Mouse (Mus musculus) T-helper 1 cell (primary cell): ENCODE measurements around the gene Kntc1.
"Not testable (repeated sequence)": the region's sequence is repeated elsewhere in the genome, so short reads cannot be mapped to it uniquely, and the experiment has no call there.

Source experiments
- in situ Hi-C: fragments of 300-600 bp; cut with MboI, MseI; formaldehyde crosslinking; loops from one replicate; pipeline ENCODE4 v1.15.1; 2025; ENCODE audit warnings: high pct_unique_total_duplicates

The Kntc1 gene

DNA sequence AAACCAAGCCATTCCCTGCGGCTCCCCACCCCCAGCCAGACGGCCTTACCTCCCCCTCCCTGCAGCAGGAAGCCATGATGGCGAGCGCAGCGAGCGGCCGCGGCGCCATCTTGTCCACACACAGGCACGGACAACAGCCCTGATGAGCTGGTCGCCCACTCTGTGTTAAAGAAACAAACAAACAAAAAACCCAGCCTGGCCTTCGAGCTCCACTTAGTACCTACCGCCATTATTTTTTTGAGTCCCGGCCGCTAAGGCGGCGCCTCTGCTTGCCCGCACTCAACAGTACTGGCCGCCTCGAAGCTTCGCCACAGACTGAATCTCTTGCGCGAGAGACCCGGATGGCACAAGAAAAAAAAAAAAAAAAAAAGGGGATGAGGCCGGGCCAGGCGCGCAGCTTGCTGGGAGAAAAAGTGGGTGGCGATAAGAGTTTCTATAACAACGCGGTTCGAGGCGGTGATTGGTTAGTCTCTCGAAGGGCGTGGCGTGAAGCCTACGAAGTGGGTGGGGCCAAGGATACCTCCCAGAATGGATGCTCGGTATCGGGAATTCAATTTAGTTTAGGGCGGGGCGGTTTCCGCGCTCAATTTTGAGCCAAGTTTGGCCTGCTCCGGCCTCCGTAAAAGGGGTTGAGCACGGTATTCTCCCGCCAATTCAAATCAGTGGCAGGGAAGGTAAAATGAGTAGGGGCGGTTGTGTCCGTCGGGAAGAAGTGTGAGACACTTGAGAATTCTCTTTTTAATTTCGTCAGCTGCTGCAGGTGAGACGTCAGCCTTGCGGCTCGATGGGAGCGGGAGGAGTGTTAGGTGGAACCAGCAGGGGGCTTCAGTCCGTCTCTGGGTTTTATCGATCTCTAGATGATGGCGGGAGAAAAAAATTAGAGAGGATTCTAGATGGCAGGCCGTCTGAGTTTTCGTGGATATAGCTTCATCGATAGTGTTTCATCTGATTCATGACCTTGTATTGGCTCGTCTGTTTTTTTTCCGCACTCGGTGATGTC lies at the start of gene Kntc1, which contains the start of gene Rsrc2:
Gene Kntc1, plus strand, starts transcription at position 652 of the 1,000 bp plus-strand sequence.
Gene Rsrc2, minus strand, starts transcription at position 350 of the 1,000 bp plus-strand sequence.
- in situ Hi-C loops = loop anchor here (10.0 to 25.0 kb wide), 2 partner anchors 655 to 1287 kb away; no protein-coding TSS in a partner anchor

DNA sequence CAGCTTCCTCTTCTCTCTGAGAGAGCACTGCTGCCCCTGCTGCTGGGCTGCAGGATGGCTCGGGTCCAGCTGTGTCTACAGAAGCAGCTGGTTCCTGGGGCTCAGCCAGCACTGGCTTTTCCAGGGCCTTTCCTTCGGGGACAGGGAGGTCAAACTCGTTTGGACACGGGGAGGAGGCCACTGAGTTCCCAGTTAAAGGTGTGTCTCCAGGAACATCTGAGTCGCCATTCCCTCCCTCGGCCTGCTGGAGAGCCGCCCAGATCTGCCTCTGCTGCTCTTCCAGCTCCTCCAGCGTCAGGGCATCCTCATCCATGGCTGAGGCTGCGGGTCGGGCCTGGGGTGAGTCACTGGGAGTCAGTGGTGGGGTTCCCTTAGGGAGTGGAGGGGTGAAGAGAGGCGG lies 48.9 kb upstream of the Kntc1 start:
- in situ Hi-C loops = loop anchor here (5.0 to 10.0 kb wide), 2 partner anchors 68 to 1594 kb away; no protein-coding TSS in a partner anchor

DNA sequence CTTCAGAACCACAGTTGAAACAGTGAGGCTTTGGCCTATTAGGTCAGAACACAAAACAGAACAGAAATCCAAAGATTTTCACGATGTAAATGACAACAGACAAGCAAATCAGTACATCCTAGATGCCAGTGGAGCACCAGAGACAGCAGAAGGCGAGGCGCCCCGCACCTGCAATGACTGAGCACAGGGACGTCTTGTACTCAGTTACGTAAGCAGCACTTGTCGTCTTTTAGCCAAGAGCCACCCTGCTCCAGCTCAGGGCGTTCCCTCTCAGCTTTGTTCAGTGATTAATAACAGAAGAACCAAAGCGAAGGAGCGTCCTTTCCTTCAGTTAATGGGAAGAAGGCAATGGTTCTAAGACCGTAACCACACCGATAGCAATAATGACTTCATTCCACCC lies 40.9 kb upstream of the Kntc1 start:
- in situ Hi-C loops = loop anchor here (10.0 kb wide), 1 partner anchor 1586 kb away; no protein-coding TSS in a partner anchor

DNA sequence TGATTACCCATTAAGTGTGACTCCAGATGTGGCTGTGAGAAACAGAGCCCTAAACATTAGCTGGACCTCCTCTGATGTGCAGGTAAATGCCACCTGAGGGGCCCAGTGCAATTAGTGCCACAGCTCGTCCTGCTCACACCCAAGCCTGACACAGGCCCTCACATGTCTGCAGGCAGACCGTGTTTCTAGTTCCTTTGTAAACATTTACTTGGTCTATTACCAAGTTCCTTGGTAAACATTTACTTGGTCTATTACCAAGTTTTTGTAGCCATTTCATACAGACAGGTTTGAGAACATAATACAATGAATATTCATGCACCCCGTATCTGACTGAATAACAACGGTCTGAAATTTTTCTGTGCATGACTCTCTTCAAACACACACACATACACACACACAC lies 39.9 kb upstream of the Kntc1 start:
- in situ Hi-C loops = loop anchor here (10.0 kb wide), 1 partner anchor 1585 kb away; no protein-coding TSS in a partner anchor

DNA sequence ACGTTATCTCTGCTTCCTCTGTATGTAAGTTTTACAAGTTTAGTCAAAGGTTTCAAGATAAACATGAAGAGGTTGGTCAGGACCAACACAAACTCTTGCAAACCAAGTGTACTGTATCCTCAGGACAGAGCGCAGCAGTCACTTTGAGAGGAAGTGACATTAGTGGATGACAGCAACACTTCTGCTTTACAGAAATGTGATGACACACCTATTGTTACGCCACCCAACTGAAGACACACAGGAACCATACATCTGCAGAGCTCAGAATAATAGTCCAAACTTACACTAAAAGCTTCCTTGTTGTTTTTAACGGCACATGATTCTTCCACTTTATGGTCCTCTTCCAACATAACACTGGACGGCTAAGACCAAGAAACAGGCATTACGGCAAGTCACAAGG lies 35.7 kb upstream of the Kntc1 start:
- in situ Hi-C loops = no loop called here

DNA sequence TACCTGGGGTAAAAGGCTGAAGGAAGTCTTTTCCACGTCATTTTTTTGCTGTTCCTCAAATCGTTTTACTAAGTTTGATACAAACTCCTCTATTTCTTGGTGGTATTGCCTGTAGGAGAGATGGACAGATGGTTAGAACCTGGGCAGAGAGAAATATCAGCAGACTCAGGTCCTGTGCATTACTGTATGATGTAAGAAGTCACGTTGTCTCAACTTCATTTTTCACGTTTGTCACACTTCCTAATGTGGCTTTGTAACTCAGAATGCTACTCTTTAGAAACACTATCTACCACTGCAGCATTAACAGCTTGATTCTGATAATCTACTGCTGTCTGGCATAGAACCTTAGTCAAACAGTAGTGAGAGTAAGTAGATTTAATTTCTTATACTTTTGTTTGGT lies 34.9 kb upstream of the Kntc1 start:
- in situ Hi-C loops = no loop called here

DNA sequence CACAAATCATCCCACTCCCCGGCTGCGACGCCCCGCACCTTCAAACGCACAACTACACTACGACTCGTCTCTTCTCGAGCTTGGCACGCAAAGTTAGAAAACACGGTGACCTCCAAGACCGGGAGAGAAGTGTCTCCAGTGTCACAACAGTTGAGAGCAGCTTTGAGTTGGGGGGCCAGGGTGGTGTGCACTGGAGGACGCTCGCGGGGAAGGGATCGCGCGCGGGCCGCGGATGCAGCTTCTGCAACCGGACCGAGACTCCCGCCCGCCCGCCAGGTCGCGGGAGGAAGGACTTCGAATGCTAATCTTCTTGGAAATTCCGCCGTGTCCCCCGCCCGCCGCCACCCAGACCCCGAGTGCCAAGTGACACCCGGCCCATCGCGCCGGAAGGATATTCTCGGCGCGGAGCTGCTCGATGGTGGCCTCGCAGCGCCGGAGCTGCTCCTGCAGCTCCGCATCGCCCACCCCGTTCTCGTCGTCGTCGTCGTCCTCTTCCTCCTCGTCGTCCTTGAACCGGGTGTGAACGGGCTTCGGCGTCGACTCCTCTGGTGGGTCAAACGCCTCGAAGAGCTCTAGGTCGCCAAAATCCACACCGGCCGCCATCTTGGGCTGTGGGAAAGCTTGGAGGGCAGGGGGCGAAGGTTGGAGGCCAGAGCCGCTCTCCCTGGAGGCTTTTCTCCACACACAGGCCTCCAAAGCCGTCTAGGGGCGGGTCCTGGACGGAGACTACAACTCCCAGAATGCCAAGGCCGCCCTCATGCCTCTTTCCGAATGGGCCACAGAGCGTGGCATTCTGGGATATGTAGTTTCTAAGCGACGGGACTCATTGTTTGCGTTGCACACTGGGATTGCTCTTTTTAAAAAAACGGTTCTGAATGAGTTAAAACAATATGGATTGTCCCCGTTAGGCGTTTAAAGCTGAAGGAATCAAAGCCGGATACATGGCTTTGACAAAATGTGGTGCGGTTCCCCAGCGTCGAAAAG lies 28.9 kb upstream of the Kntc1 start, which contains the start of gene Zcchc8:
Gene Zcchc8, minus strand, starts transcription at position 773 of the 984 bp plus-strand sequence.
- in situ Hi-C loops = no loop called here

DNA sequence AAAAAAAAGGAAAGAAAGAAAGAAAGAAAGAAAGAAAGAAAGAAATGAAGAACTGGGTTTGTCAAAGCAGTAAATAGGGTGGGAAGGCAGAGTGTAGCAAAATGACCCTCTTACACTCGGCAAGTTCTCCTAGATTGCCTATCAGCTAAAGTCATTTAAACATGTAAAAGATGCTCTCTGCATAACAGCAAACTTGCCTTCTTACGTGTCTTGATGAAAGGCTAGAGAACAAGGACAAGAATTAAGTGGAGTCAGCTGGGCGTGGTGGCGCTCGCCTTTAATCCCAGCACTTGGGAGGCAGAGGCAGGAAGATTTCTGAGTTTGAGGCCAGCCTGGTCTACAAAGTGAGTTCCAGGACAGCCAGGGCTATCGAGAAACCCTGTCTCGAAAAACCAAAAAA lies 25.7 kb upstream of the Kntc1 start:
- in situ Hi-C loops = not testable (repeated sequence)

DNA sequence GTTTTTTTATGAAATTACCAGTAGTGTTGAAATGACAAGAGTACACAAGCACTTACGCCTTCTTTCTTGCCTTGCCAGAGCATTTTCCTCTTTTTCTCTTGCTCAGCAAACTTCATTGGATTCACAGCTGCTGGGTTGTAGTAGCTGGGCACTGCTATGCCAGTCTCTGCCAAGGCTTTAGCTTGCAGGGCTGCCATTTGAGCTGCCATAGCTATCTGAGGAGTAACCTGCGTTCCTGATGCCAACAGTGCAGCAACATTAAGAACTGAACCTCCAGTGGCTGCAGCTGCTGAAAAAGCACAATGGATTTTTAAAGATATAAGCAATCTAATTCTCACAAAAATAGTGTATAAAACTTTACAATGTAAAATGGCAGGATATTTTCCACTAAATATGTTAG lies 18.5 kb upstream of the Kntc1 start:
- in situ Hi-C loops = loop anchor here (25.0 kb wide), 1 partner anchor 1269 kb away; no protein-coding TSS in a partner anchor

DNA sequence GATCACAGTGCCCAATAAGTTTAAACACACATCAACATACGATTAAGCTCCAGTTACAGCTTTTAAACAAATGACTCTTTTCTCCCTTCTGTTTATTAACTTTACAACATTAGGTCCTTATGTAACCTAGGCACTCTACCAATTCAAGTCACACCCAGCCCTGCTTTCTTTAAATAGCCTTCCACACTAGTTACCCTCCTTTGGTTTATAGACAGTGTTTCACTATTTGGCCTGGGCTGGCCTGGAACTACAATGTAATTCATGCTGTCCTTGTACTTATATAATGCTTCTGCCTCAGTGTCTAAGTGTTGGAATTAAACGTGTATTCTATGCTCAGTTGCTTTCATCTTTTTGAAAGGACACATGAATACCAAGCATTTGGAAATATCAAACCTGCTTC lies 5.2 kb upstream of the Kntc1 start:
- in situ Hi-C loops = loop anchor here (25.0 kb wide), 1 partner anchor 1282 kb away; no protein-coding TSS in a partner anchor

DNA sequence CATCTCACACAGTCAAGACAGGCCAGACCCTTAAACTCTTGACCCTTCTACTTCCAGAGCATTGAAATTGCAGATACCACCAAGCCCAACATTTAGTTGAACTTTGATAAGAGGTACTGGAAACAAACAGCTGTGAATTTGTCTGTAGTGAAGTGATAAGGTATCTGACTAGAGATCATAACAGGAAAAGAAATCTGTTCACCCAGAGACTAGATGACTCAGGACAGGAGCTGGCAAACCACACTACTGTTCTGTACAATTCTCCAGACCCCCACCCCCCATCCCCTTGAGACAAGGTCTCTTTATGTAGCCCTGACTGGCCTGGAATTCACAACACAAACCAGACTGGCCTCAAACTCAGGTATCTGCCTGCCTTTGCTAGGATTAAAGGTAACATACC lies 3.3 kb upstream of the Kntc1 start:
- in situ Hi-C loops = loop anchor here (25.0 kb wide), 1 partner anchor 1284 kb away; no protein-coding TSS in a partner anchor

DNA sequence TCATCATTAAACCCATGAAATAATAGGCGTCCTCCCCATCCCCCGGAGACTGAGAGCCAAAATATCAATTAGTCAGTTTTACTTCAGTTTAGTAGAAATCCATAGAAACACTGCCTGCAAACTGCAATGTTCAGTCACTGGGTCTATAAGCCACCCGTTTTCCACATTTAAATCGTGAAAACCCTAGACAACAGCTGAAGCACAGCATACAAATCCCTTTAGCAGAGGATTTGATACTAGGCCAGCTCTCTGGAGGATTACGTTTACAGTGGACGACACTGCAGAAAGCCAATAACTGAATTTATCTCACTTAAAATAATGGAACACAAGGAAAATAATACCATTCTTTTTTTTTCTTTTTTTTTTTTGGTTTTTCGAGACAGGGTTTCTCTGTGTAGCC lies 1.9 kb upstream of the Kntc1 start:
- in situ Hi-C loops = loop anchor here (25.0 kb wide), 1 partner anchor 1285 kb away; no protein-coding TSS in a partner anchor

DNA sequence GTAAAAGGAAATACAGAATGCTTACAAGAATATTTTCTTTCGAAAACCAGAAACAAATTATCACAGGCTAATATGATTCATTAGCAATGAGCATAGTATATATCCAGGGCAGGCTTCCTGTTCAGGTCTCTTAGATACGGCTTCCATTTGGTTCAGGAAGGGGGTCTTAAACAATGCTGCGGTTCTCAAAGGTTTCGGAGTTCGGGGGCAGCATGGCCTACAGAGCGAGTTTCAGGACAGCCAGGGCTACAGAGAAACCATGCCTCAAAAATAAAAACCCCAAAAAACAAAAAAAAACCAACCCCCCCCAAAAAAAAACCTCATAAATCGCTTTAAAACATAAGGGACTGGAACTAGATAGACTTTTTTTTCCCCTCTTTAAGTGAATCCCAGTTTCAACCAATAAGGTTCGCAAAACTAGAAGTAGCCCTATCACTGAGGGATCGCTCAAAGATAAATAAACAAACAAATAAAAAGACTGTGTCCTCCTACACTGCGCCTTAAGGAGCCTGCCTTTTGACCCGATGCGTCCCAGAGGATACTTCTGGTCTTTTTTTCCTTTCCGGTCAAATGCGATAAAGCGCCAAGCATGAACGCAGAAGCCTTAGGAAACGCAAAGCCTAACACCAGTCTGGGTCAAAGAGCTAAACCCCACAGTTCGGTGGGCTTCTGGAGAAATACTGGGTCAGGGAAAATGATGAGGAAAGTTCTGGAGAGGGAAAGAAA lies 1.0 kb upstream of the Kntc1 start:
- in situ Hi-C loops = loop anchor here (25.0 kb wide), 1 partner anchor 1286 kb away; no protein-coding TSS in a partner anchor

DNA sequence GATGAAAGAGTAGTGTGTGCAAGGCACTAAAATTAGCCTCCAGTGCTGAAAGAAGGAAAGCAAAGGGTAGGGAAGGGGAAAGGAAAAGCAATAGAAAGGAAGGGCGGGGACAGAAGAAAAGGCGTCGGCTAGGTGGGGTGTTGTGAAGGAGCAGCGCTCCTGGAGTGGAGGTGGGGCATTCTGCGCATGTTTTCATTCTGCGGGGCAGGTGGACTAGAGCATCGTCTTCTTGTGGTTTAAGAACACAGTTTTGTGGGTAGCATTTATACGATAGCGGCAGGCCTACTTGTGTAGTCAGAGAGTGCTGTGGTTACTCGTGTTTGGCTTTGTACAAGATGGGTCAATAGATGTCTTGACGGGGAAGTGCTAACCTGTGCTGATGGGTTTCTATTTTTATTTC lies 16.0 kb downstream of the Kntc1 start:
- in situ Hi-C loops = no loop called here

DNA sequence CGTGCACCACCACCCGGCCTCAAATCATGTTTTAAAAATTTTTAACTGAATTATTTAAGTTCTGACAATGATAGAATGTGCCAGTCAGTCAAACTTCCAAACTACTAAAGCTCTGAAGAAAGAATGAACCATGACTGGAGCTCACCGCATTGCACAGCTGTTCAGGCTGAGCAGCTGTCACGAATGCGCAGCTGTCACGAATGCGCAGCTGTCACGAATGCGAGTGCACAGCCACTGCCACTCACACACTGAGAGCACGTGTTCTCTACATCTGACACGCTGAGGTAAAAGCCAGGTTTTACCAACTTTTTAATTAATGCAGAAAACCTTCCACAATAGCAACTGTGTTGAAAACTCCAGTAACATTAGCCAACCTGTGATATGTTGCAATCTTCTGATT lies 16.9 kb downstream of the Kntc1 start:
- in situ Hi-C loops = not testable (repeated sequence)

DNA sequence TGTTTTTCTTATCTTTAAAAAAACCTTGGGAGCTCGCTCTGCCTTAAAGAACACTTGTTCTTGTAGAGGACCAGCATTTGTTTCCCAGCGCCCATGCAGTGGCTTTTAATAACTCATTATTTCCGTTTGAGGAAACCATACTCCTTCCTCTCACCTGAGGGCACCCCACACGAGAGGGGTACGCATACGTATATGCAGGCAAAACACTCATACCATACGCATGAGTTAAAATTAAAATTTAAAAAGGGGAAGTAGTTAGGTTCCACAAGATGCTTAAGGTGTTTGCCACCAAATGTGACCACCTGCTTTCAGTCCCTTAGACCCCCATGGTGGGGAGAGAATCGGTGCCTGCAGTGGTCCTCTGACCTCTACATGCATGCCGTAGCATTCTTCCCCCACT lies 23.9 kb downstream of the Kntc1 start:
- in situ Hi-C loops = loop anchor here (10.0 kb wide), 1 partner anchor 611 kb away; no protein-coding TSS in a partner anchor

DNA sequence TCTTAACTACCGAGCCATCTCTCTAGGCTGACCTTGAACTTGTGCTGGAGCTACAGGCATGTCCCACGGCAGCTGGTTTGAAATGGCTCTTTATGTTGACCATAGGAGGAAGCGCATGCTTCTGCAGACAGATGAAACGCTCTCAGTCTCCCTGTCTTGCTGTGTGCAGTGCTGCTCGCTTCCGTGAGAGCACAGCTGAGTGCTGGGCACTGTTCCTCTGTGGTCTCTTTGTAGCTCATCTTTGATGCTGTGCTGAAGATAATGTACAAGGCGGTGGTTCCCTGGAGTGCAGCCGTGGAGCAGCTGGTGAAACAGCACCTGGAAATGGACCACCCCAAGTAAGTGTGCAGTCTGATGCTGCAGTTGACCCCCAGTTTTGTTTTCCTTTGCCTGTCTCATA lies 31.2 kb downstream of the Kntc1 start:
- in situ Hi-C loops = no loop called here

DNA sequence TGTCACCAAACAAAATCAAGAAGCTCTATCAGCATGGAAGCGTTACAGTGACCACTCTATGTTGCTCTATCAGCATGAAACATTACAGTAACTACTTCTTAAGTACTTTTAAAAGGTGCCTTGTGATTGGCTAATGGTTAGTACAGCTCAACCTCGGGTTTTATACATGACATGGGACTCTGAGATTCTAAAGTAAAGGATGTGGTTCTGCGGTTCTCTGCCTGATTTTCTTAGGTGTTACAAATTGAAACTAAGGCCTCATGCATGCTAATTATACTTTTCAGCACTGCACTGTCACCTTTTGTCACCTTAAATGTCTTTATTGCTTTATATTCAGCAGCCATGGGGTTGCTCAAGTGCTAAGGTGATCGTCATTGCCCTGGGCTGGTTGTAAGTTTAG lies 32.3 kb downstream of the Kntc1 start:
- in situ Hi-C loops = no loop called here

DNA sequence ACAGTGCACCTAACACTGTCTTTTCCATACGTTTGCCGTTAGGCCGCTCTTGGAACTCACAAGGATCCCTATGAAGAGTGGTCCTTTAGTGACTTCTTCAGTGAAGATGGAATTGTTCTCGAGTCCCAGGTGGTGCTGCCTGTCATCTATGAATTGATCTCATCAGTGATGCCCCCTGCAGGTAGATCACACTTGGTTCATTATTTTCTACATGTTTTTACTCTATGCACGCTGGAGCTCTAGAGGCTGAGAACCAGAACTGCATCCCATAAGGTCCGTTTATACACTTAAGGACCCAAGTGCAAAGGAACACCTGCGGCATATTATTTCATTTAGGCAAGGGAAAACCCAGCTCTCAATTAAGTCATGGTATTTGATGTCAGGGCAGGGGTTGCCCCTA lies 39.5 kb downstream of the Kntc1 start:
- in situ Hi-C loops = no loop called here

DNA sequence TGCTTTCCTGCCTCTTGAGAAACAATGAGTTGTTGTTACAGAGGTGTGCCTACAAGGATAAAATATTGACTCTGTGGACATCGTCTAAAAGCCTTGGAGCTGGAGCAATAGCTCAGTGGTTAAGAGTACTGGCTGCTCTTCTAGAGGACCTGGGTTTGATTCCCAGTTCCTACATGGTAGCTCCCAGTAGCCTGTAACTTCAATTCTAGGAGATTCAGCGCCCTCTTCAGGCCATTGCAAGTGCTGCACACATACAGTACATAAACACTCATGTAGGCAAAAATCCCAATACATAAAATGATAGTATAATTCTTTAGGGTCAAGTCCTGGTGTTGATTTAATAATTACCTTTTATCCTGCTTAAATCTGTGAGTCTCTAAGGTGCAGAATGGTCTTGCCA lies 43.6 kb downstream of the Kntc1 start:
- in situ Hi-C loops = no loop called here

DNA sequence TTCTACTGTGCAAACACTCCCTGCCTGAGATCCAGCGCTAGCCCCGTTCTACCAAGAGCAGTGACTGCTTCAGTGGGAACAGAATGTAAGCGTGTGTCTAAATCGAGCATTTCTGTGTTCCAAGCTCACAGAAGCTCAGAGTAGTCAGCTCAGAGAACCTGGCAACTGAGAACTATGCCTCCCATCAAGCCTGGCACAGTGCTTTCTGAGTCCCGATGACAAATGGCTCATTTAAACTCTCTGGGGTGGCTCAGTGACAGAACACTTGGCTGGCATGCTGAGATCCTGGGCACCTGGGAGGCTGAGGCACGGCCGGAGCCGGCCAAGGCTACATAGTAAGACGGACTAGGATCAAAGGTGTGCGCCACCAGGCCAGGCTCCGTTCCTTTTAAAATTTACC lies 56.8 kb downstream of the Kntc1 start:
- in situ Hi-C loops = no loop called here
